In genomic region chr10:84488315-84488714, GRCm38 (mm10) we compare ENCODE assay signal across 8 mouse cellular contexts. TPM values are rescaled to one million over a fixed set of nuclear protein-coding genes. Genes with fewer than 3 reads are reported as not detected.
DNase-seq lines count a peak whose midpoint lies in the region.

No protein-coding gene starts in this region.

- intact Hi-C loops in left cerebral cortex, postnatal 4 days (cut with DNase I) = no loop called here

- peak; percentile 62 for DNase-seq in layer of hippocampus, adult 11-12 months (ENCODE audit: low spot score)
- no peak for DNase-seq in layer of hippocampus, adult 9-10 months (ENCODE audit: low spot score)
- DNase-seq in Muller cell, postnatal 12 days (ENCODE audit: inconsistent ontology term) = peak; percentile 22
- peak; percentile 30 for DNase-seq in cerebellum, adult 9-10 months
- peak; percentile 23 for DNase-seq in gastrocnemius, postnatal 25 days
- peak; percentile 44 for DNase-seq in left cerebral cortex, postnatal 4 days
- peak; percentile 47 for DNase-seq in ovary, postnatal 14 days (ENCODE audit: low spot score)
- DNase-seq in thymus, postnatal 36 days = peak; percentile 63 to 69

RNA-seq across cellular contexts. Expression of gene Ckap4, which starts 45.5 kb away (rescaled TPM):
- total RNA-seq in gastrocnemius, postnatal 25 days (2021) = 10 to 100 TPM; 15.5 to 16.3 TPM
- 10 to 100 TPM; 52.3 to 53.4 TPM for total RNA-seq in left cerebral cortex, postnatal 4 days (2021)

RNA-seq across cellular contexts. Expression of gene Nuak1, which starts 47.9 kb away (rescaled TPM):
- 10 to 100 TPM; 12.6 to 19.4 TPM for total RNA-seq in gastrocnemius, postnatal 25 days (2021)
- 10 to 100 TPM; 51.7 to 53.0 TPM for total RNA-seq in left cerebral cortex, postnatal 4 days (2021)
